Mouse (Mus musculus): ENCODE measurements around the gene Macrod1. TPM values are rescaled to one million over a fixed set of nuclear protein-coding genes. Genes with fewer than 3 reads are reported as not detected.

The Macrod1 gene
- polyA plus RNA-seq, 1 experiment from 2014 or later: 4.8 TPM

GRCm38 (mm10) chr19:7239574-7239973 is 183.0 kb downstream of the Macrod1 start:
- Histone ChIP-seq H3K36me3 (ENCODE audit: control insufficient read depth, insufficient read depth, low read length) (0 out of 2 replicates have a peak, but pooled peaks cover 6% of the 10 kb centered on the region), H3K4me3 (ENCODE audit: low read depth, low read length) (peak overlapping the region; percentile 70), H3K4me2 (ENCODE audit: low read length) (peak overlapping the region; percentile 94), H3K27ac (ENCODE audit: low read depth, low read length) (no peak overlapping the region), H3K9me3 (replicated peaks; ENCODE audit: control insufficient read depth, low read length) (no peaks in the 10 kb centered on the region), H3K27me3 (replicated peaks; ENCODE audit: control insufficient read depth, insufficient read depth, low read length) (no peaks in the 10 kb centered on the region), H3K4me1 (ENCODE audit: control insufficient read depth, insufficient read depth, low read length) (peaks cover 7% of the 10 kb centered on the region), H3K9ac (ENCODE audit: low read length) (peak overlapping the region; percentile 84)
- DNase-seq (ENCODE audit: low spot score): no peak
- ATAC-seq: no peak
- 79% methylated on average over 3 of the region's 3 CpGs for WGBS

- H3K4me3 ChIP-seq (ENCODE audit: low read depth, low read length): peak overlapping the region; percentile 70
- peak overlapping the region; percentile 82; the same call in 1 of the 2 replicates for H3K27ac ChIP-seq (ENCODE audit: low read depth, low read length)
- ATAC-seq (peak; percentile 8; the same call in 1 of the 2 replicates), DNase-seq (ENCODE audit: low spot score) (no peak)
- no peaks in the 10 kb centered on the region for H3K27me3 ChIP-seq (replicated peaks; ENCODE audit: control insufficient read depth, insufficient read depth, low read length)
- H3K4me1 ChIP-seq (ENCODE audit: control insufficient read depth, insufficient read depth, low read length): peaks cover 7% of the 10 kb centered on the region
- H3K4me2 ChIP-seq (ENCODE audit: low read length): peak overlapping the region; percentile 94
- H3K9me3 ChIP-seq (replicated peaks; ENCODE audit: control insufficient read depth, low read length): no peaks in the 10 kb centered on the region
- WGBS: 3% methylated on average over 13 of the region's 13 CpGs
- peak overlapping the region; percentile 84 for H3K9ac ChIP-seq (ENCODE audit: low read length)
- H3K36me3 ChIP-seq (ENCODE audit: control insufficient read depth, insufficient read depth, low read length): 0 out of 2 replicates have a peak, but pooled peaks cover 6% of the 10 kb centered on the region
Measured at GRCm38 (mm10) chr19:7240291-7240690, 183.7 kb downstream of the Macrod1 start.

- WGBS: under 1% methylated on average over 79 of the region's 80 CpGs
Measured at GRCm38 (mm10) chr19:7240782-7241690, 184.4 kb downstream of the Macrod1 start, which contains the start of gene Naa40. Gene Naa40 (minus strand): TSS chr19:7241183.

GRCm38 (mm10) chr19:7246021-7246420 is 189.4 kb downstream of the Macrod1 start:
- Histone ChIP-seq H3K4me3 (ENCODE audit: low read depth, low read length) (no peak overlapping the region), H3K4me2 (ENCODE audit: low read length) (no peak overlapping the region), H3K27ac (ENCODE audit: low read depth, low read length) (no peak overlapping the region), H3K36me3 (ENCODE audit: control insufficient read depth, insufficient read depth, low read length) (no peaks in the 10 kb centered on the region), H3K9ac (ENCODE audit: low read length) (no peak overlapping the region), H3K4me1 (ENCODE audit: control insufficient read depth, insufficient read depth, low read length) (no peaks in the 10 kb centered on the region), H3K9me3 (replicated peaks; ENCODE audit: control insufficient read depth, low read length) (no peaks in the 10 kb centered on the region), H3K27me3 (replicated peaks; ENCODE audit: control insufficient read depth, insufficient read depth, low read length) (no peaks in the 10 kb centered on the region)
- ATAC-seq (no peak), DNase-seq (ENCODE audit: low spot score) (no peak)
- WGBS: 88% methylated on average over 3 of the region's 3 CpGs

More at GRCm38 (mm10) chr19:7240782-7241690, 184.4 kb downstream of the Macrod1 start, which contains the start of gene Naa40:
- Histone ChIP-seq H3K36me3 (ENCODE audit: control insufficient read depth, insufficient read depth, low read length) (0 out of 2 replicates have a peak, but pooled peaks cover 6% of the 10 kb centered on the region), H3K4me2 (ENCODE audit: low read length) (peak within 1 kb of the TSS; percentile 94), H3K4me3 (ENCODE audit: low read depth, low read length) (peak within 1 kb of the TSS; percentile 70), H3K4me1 (ENCODE audit: control insufficient read depth, insufficient read depth, low read length) (peaks cover 7% of the 10 kb centered on the region), H3K27ac (ENCODE audit: low read depth, low read length) (peak within 1 kb of the TSS; percentile 82), H3K27me3 (replicated peaks; ENCODE audit: control insufficient read depth, insufficient read depth, low read length) (no peaks in the 10 kb centered on the region), H3K9ac (ENCODE audit: low read length) (peak within 1 kb of the TSS; percentile 84), H3K9me3 (replicated peaks; ENCODE audit: control insufficient read depth, low read length) (no peaks in the 10 kb centered on the region)
- peak; percentile 98 for DNase-seq (ENCODE audit: low spot score)
- ATAC-seq: peak; percentile 98

Other genes with a start within 250 kb of the Macrod1 start
- gene Rps6ka4, start 216.2 kb upstream of the Macrod1 start, polyA plus RNA-seq (2014; fragmentation: Nextera tagmentation; extraction: Ambion mirVana): 3.0 and 7.0 TPM in 2 replicates
- 0.07 and 0.37 TPM in 2 replicates for gene Ccdc88b, start 198.6 kb upstream of the Macrod1 start, polyA plus RNA-seq (2014; fragmentation: Nextera tagmentation; extraction: Ambion mirVana)
- gene Trmt112, start 147.1 kb upstream of the Macrod1 start, polyA plus RNA-seq (2014; fragmentation: Nextera tagmentation; extraction: Ambion mirVana): 125 and 150 TPM in 2 replicates
- gene Prdx5, start 146.7 kb upstream of the Macrod1 start, polyA plus RNA-seq (2014; fragmentation: Nextera tagmentation; extraction: Ambion mirVana): 229 and 233 TPM in 2 replicates
- 6.3 and 7.0 TPM in 2 replicates for gene Esrra, start 135.0 kb upstream of the Macrod1 start, polyA plus RNA-seq (2014; fragmentation: Nextera tagmentation; extraction: Ambion mirVana)
- 0.45 and 1.1 TPM in 2 replicates for gene Catsperz, start 131.4 kb upstream of the Macrod1 start, polyA plus RNA-seq (2014; fragmentation: Nextera tagmentation; extraction: Ambion mirVana)
- gene Kcnk4, start 122.3 kb upstream of the Macrod1 start, polyA plus RNA-seq (2014; fragmentation: Nextera tagmentation; extraction: Ambion mirVana): 0.77 and 0.98 TPM in 2 replicates
- gene Bad, start 114.9 kb upstream of the Macrod1 start, polyA plus RNA-seq (2014; fragmentation: Nextera tagmentation; extraction: Ambion mirVana): 77.0 and 81.1 TPM in 2 replicates
- gene Gpr137, start 114.3 kb upstream of the Macrod1 start, polyA plus RNA-seq (2014; fragmentation: Nextera tagmentation; extraction: Ambion mirVana): 38.1 and 45.0 TPM in 2 replicates
- 180 and 194 TPM in 2 replicates for gene Ppp1r14b, start 81.8 kb upstream of the Macrod1 start, polyA plus RNA-seq (2014; fragmentation: Nextera tagmentation; extraction: Ambion mirVana)
- 6.7 and 7.7 TPM in 2 replicates for gene Plcb3, start 80.3 kb upstream of the Macrod1 start, polyA plus RNA-seq (2014; fragmentation: Nextera tagmentation; extraction: Ambion mirVana)
- 80.1 and 80.4 TPM in 2 replicates for gene Fkbp2, start 76.3 kb upstream of the Macrod1 start, polyA plus RNA-seq (2014; fragmentation: Nextera tagmentation; extraction: Ambion mirVana)
- gene Vegfb, start 69.2 kb upstream of the Macrod1 start, polyA plus RNA-seq (2014; fragmentation: Nextera tagmentation; extraction: Ambion mirVana): 24.5 and 28.4 TPM in 2 replicates
- 22.5 and 25.2 TPM in 2 replicates for gene Dnajc4, start 64.2 kb upstream of the Macrod1 start, polyA plus RNA-seq (2014; fragmentation: Nextera tagmentation; extraction: Ambion mirVana)
- 18.8 and 21.2 TPM in 2 replicates for gene Nudt22, start 60.7 kb upstream of the Macrod1 start, polyA plus RNA-seq (2014; fragmentation: Nextera tagmentation; extraction: Ambion mirVana)
- 14.4 and 15.2 TPM in 2 replicates for gene Trpt1, start 60.7 kb upstream of the Macrod1 start, polyA plus RNA-seq (2014; fragmentation: Nextera tagmentation; extraction: Ambion mirVana)
- gene Fermt3, start 37.3 kb upstream of the Macrod1 start, polyA plus RNA-seq (2014; fragmentation: Nextera tagmentation; extraction: Ambion mirVana): 3.5 TPM in 2 replicates
- gene Stip1, start 16.8 kb upstream of the Macrod1 start, polyA plus RNA-seq (2014; fragmentation: Nextera tagmentation; extraction: Ambion mirVana): 278 and 287 TPM in 2 replicates
- gene Flrt1, start 48.9 kb downstream of the Macrod1 start, polyA plus RNA-seq (2014; fragmentation: Nextera tagmentation; extraction: Ambion mirVana): 9.5 and 12.2 TPM in 2 replicates
- gene Otub1, start 149.5 kb downstream of the Macrod1 start, polyA plus RNA-seq (2014; fragmentation: Nextera tagmentation; extraction: Ambion mirVana): 262 TPM in 2 replicates
- gene Cox8a, start 160.8 kb downstream of the Macrod1 start, polyA plus RNA-seq (2014; fragmentation: Nextera tagmentation; extraction: Ambion mirVana): 772 and 935 TPM in 2 replicates
- gene Naa40, start 184.4 kb downstream of the Macrod1 start, polyA plus RNA-seq (2014; fragmentation: Nextera tagmentation; extraction: Ambion mirVana): 62.7 and 69.6 TPM in 2 replicates
- 36.2 and 36.6 TPM in 2 replicates for gene Rcor2, start 210.5 kb downstream of the Macrod1 start, polyA plus RNA-seq (2014; fragmentation: Nextera tagmentation; extraction: Ambion mirVana)

Data from forebrain, embryonic 14.5 days (tissue).